Mouse (Mus musculus): ENCODE measurements around the gene Upk1b. TPM values are rescaled to one million over a fixed set of nuclear protein-coding genes. Genes with fewer than 3 reads are reported as not detected.

The Upk1b gene
- total RNA-seq, 2 experiments from 2014 or later = 0.52 to 0.67 TPM

DNA sequence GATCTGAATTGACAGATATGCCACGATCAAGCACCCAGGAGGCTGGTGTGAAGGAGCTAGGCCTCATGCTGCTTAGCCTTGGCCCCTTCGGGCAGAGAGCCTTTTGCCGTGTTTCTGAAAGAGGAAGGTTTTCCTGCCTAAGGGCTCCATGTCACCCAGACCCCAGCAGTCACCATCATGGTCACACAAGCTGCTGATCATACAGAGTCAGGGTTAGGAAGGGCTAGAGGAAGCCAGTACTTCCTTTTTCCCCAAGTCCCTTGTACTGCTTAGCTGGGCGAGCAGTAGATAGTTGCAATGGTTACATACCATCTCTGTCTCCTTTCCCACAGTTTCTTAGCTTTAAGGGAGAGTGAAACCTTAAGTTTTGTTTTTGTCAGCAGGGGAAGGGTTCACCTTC lies 36.6 kb downstream of the Upk1b start:
- no peak for DNase-seq (ENCODE audit: low spot score in 2 of 2)

GRCm38 (mm10) chr16:38762401-38762800 lies 37.7 kb downstream of the Upk1b start:
- no peak for DNase-seq (ENCODE audit: low spot score in 2 of 2)

GRCm38 (mm10) chr16:38761972-38762371 lies 38.2 kb downstream of the Upk1b start:
- no peak for DNase-seq (ENCODE audit: low spot score in 2 of 2)

DNA sequence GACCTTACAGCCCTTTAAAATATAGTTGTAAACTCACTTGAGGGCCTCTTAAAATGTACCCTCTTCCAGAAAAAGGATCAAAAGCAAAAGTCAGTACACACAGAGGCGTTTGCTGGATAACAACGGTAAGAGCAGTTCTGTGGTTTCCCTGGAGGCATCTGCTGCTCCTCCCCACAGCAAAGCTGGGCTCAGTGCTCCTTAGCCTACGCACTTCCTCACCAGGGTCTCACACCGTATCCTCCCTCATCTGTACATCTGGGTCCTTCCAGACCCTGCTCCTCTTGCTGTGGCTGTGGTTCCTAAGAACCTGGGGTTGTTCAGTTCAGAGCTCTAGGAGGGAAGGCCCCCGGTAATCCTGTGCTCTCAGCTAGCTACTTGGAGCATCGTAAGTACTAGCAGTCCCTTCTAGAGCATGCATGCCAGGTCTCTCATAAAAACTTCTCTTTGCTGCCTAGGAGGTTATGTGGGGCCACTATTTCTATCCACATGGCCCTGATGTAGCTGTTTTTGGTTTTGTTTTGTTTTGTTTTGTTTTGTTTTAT lies 39.2 kb downstream of the Upk1b start:
- DNase-seq (ENCODE audit: low spot score in 2 of 2) = no peak

DNA sequence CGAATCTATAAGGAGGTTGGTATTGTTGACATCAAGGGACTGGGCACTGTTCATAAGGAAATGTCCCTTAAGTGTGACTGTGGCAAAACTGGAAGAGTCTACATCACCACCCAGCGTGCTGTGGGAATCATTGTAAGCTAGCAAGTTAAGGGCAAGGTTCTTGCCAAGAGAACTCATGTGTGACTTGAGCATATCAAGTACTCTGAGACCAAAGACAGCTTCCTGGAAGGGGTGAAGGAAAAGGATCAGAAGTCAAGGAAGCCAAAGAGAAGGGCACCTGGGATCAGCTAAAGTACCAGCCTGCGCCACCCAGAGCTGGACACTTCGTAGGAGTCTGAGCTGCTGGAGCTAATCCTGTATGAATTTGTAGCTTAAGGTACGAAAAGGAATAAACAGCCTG lies 39.9 kb downstream of the Upk1b start:
- DNase-seq (ENCODE audit: low spot score in 2 of 2) = no peak

DNA sequence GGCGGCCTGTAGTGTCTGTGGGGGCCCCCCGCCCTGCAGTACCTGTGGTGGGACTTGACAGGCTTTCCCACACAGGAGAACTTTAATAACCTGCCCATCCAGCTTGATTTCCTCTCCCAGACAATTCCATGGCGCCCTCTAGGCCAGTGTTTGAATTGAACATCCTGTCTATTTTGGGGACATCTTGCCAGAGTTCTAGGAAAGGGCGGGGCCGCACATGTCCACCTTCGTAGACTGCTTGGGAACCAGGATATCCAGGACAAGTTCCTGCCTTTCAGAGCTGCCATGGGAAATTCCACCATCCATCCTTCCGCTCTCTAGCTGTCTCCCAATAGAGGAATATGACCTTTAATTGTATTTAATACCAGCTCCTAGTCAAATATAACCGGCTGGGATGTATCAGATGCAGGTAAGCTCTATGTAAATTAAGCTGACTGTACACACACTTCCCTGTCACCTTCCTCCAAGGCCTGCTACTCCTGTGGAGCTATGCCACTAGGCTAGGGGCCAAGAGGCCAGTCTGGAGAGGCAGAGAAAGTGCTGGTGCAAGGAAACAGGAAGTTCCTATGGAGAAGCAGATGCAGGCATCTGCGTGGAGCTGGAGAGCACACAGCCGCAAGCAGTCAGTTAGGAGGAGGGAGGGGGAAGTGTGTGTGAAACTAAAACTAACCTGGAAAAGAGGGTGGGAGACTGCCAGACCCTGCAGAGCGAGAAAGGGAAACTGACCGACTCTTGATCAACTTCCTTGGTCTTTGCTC lies 41.8 kb downstream of the Upk1b start:
- peak in 1 of 2 experiments; percentile 22 for DNase-seq (ENCODE audit: low spot score in 2 of 2)

GRCm38 (mm10) chr16:38757626-38758025 lies 42.5 kb downstream of the Upk1b start:
- no peak for DNase-seq (ENCODE audit: low spot score in 2 of 2)

DNA sequence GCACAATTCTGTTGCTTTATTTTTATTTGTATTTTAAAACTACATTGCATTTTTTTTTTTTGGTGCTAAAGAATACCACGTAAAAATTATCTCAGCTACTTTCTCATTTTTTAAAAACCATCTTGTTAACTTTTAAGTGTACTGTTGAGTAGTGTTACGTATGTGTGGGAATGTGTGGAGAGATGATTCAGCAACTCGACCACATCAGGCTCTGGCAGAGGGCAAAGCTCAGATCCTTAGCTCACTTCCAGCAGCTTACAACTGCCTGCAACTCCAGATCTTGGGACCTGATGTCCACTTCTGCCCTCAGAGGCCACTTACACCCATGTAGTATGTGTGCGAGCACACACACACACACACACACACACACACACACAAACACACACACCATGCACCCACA lies 43.6 kb downstream of the Upk1b start:
- DNase-seq (ENCODE audit: low spot score in 2 of 2) = no peak

DNA sequence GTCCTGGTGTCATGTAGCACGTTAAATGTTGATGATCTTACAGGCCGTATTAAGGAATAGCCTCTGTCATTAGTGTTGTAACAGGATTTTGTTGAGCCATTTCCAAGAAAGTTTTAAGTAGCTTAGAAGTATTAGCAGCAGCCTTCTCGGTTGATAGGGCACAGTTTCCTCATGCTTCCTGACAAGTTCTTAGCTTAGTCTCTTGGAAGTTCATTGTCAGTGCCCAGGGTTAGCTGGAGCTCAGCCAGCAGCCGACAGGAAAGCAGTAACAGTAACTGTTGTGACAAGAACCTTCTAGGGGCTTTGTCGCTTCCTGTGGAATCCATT lies 44.0 kb downstream of the Upk1b start:
- DNase-seq (ENCODE audit: low spot score in 2 of 2) = no peak

GRCm38 (mm10) chr16:38755452-38756176 lies 44.5 kb downstream of the Upk1b start:
- no peak for DNase-seq (ENCODE audit: low spot score in 2 of 2)

- no peak for DNase-seq (ENCODE audit: low spot score in 2 of 2)
Measured at GRCm38 (mm10) chr16:38753631-38754030, 46.5 kb downstream of the Upk1b start.

- no peak for DNase-seq (ENCODE audit: low spot score in 2 of 2)
Measured at GRCm38 (mm10) chr16:38750803-38751202, 49.3 kb downstream of the Upk1b start.

- no peak for DNase-seq (ENCODE audit: low spot score in 2 of 2)
Measured at GRCm38 (mm10) chr16:38743941-38744673, 56.0 kb downstream of the Upk1b start.

GRCm38 (mm10) chr16:38742659-38743131 lies 57.4 kb downstream of the Upk1b start:
- DNase-seq (ENCODE audit: low spot score in 2 of 2) = peak; percentile 22 to 39

- DNase-seq (ENCODE audit: low spot score in 2 of 2) = peak; percentile 81 to 83
Measured at GRCm38 (mm10) chr16:38742113-38742658, 57.9 kb downstream of the Upk1b start, which contains the start of gene B4galt4. TSS of gene B4galt4 (plus strand) at chr16:38742264.

- DNase-seq (ENCODE audit: low spot score in 2 of 2) = no peak
Measured at GRCm38 (mm10) chr16:38741204-38741903, 58.8 kb downstream of the Upk1b start.

- no peak for DNase-seq (ENCODE audit: low spot score in 2 of 2)
Measured at GRCm38 (mm10) chr16:38730921-38731320, 69.2 kb downstream of the Upk1b start.

GRCm38 (mm10) chr16:38729610-38730288 lies 70.4 kb downstream of the Upk1b start:
- DNase-seq (ENCODE audit: low spot score in 2 of 2) = peak; percentile 43 to 77

GRCm38 (mm10) chr16:38729139-38729538 lies 71.0 kb downstream of the Upk1b start:
- DNase-seq (ENCODE audit: low spot score in 2 of 2) = no peak

- DNase-seq (ENCODE audit: low spot score in 2 of 2) = no peak
Measured at GRCm38 (mm10) chr16:38728576-38729132, 71.5 kb downstream of the Upk1b start.

All from layer of hippocampus, postnatal 14 days (tissue).